Mouse (Mus musculus): ENCODE measurements at regions not wholly inside any gene's neighbourhood (a gene's known extent, or its start where the extent isn't known, plus 50 kb on each side); places are given as distances from the start of the nearest gene placed in this dataset.

DNA sequence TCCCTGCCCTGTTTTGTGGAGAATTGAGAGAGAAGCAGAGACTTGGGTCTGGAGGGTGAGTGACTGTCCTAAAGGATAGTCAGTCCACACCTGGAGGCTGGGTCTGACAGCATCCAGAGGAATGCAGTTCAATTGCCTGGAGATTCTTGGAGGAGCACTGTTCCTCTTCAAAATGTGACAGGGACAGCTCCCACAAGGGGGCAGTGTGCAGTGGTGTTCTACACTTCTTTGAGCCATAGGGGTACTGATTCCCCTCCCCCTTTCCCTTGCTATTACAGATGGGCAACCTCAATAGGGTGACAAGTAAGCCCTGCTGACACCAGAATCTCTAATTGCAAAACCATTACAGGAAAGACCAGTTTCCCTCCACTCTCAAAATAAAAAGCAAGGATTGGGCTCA lies 63.7 kb upstream of the Gm773 start:
- DNase-seq (ENCODE audit: low spot score) = no peak

GRCm38 (mm10) chrX:56274170-56274569 lies 61.5 kb upstream of the Gm773 start:
- DNase-seq (ENCODE audit: low spot score) = peak; percentile 1

- no peak for DNase-seq (ENCODE audit: low spot score)
Observed at GRCm38 (mm10) chrX:56269706-56270105, 57.0 kb upstream of the Gm773 start.

Data from heart, adult 8-10 months (tissue).